Mouse (Mus musculus) erythroid progenitor cell, adult 5-6 weeks (primary cell): ENCODE measurements around the gene Rnf6. TPM values are rescaled to one million over a fixed set of nuclear protein-coding genes. Genes with fewer than 3 reads are reported as not detected.
"Not testable (repeated sequence)": the region's sequence is repeated elsewhere in the genome, so short reads cannot be mapped to it uniquely, and the experiment has no call there.

Experiments
- ATAC-seq: replicated peaks from 2 replicates; pipeline ENCODE4 v1.8.0; 2016; ENCODE audit warnings: moderate number of reproducible peaks, mild to moderate bottlenecking, moderate TSS enrichment, inconsistent platforms; ENCODE audit not compliant: poor library complexity, low FRiP score, severe bottlenecking
- total RNA-seq, 2 experiments: library from RNA; stranded (forward) in 1 of 2; stranded (reverse) in 1 of 2; fragments of 150-400 nt in 1 of 2; fragments of 186-747, 209-891 nt in 1 of 2; gene quantifications; 2 replicates each; pipeline versions ENCODE4 v1.2.3 to v1.2.4; 2015 to 2017; ENCODE audit warnings: low replicate concordance in 2 of 2

Rnf6 gene
- total RNA-seq, 2 experiments from 2014 or later: 24.3 to 25.0 TPM

DNA sequence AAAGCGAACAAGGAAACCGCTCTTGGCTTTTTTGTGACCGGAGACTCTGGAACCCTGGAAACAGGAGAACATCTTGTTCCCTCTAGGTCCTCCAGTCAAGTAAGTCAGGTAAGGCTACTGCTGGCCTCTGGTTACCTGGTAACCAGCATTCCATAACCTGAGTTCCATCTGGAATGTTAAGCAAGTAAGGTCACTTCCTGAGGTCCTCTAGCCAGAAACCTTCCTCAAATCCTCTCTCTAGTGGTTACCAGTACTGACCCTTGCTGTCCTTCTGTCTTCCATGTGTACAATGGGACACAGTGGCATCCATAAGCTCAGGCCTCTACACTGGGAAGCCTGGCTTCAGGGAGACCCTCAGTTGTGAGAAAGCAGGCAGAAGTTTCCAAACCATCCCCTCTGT, 60.9 kb downstream of the Rnf6 start, which contains the start of gene Gm5565:
TSS of gene Gm5565 (minus strand) at position 101 of the 400 bp plus-strand sequence.
- ATAC-seq: not testable (repeated sequence)

Other genes starting within 250 kb of the Rnf6 start
- not detected in 2 replicates for gene Cyp3a25, start 211.9 kb downstream of the Rnf6 start, total RNA-seq (2015; ENCODE audit: low replicate concordance)
- not detected in 2 replicates for gene Cyp3a25, start 211.9 kb downstream of the Rnf6 start, total RNA-seq (2017; ENCODE audit: low replicate concordance)
- not detected in 2 replicates for gene Cyp3a59, start 142.3 kb downstream of the Rnf6 start, total RNA-seq (2015; ENCODE audit: low replicate concordance)
- not detected in 2 replicates for gene Cyp3a59, start 142.3 kb downstream of the Rnf6 start, total RNA-seq (2017; ENCODE audit: low replicate concordance)
- gene Gm5565, start 61.0 kb downstream of the Rnf6 start, total RNA-seq (2015; ENCODE audit: low replicate concordance): not detected in 2 replicates
- gene Gm5565, start 61.0 kb downstream of the Rnf6 start, total RNA-seq (2017; ENCODE audit: low replicate concordance): not detected in 2 replicates
- gene Gm6309, start 50.8 kb downstream of the Rnf6 start, total RNA-seq (2015; ENCODE audit: low replicate concordance): not detected in 2 replicates
- gene Gm6309, start 50.8 kb downstream of the Rnf6 start, total RNA-seq (2017; ENCODE audit: low replicate concordance): not detected in 2 replicates
- not detected in 2 replicates for gene 1700001J03Rik, start 36.3 kb downstream of the Rnf6 start, total RNA-seq (2015; ENCODE audit: low replicate concordance)
- gene 1700001J03Rik, start 36.3 kb downstream of the Rnf6 start, total RNA-seq (2017; ENCODE audit: low replicate concordance): not detected in 2 replicates
- 74.2 and 103 TPM in 2 replicates for gene Cdk8, start 9.7 kb upstream of the Rnf6 start, total RNA-seq (2015; ENCODE audit: low replicate concordance)
- 72.0 and 97.0 TPM in 2 replicates for gene Cdk8, start 9.7 kb upstream of the Rnf6 start, total RNA-seq (2017; ENCODE audit: low replicate concordance)
- gene Wasf3, start 163.4 kb upstream of the Rnf6 start, total RNA-seq (2015; ENCODE audit: low replicate concordance): not detected in 2 replicates
- gene Wasf3, start 163.4 kb upstream of the Rnf6 start, total RNA-seq (2017; ENCODE audit: low replicate concordance): not detected in 2 replicates